Mouse (Mus musculus) spleen, adult 12 weeks (tissue): Measurements from ENCODE around the gene Actg1.
A peak's percentile ranks its signal among the peaks of the same experiment; 100 is the strongest.

Experiments used
- DNase-seq: peaks from one replicate; pipeline ENCODE4 v3.0.0; 2022; ENCODE audit warnings: low spot score

Gene Actg1

GRCm38 (mm10) chr11:120345067-120345681 lies 3.2 kb downstream of the Actg1 start:
- no peak for DNase-seq

GRCm38 (mm10) chr11:120344310-120344920 lies 3.9 kb downstream of the Actg1 start:
- no peak for DNase-seq

GRCm38 (mm10) chr11:120343519-120344309 lies 4.6 kb downstream of the Actg1 start:
- DNase-seq: no peak

- DNase-seq: no peak
Measured at GRCm38 (mm10) chr11:120342656-120343160, 5.6 kb downstream of the Actg1 start.

GRCm38 (mm10) chr11:120341661-120342060 lies 6.7 kb downstream of the Actg1 start:
- DNase-seq: no peak

- DNase-seq: no peak
Measured at GRCm38 (mm10) chr11:120339978-120340513, 8.3 kb downstream of the Actg1 start.

- DNase-seq: no peak
Measured at GRCm38 (mm10) chr11:120338786-120339185, 9.6 kb downstream of the Actg1 start.

GRCm38 (mm10) chr11:120337447-120337846 lies 10.9 kb downstream of the Actg1 start:
- DNase-seq: no peak

GRCm38 (mm10) chr11:120335431-120336021 lies 12.8 kb downstream of the Actg1 start:
- no peak for DNase-seq

- DNase-seq: no peak
Measured at GRCm38 (mm10) chr11:120320156-120320555, 28.2 kb downstream of the Actg1 start.

- no peak for DNase-seq
Measured at GRCm38 (mm10) chr11:120319310-120319709, 29.0 kb downstream of the Actg1 start.

- DNase-seq: no peak
Measured at GRCm38 (mm10) chr11:120317456-120317855, 30.9 kb downstream of the Actg1 start.

GRCm38 (mm10) chr11:120316690-120317254 lies 31.6 kb downstream of the Actg1 start:
- no peak for DNase-seq

GRCm38 (mm10) chr11:120315832-120316689 lies 32.3 kb downstream of the Actg1 start:
- peak; percentile 77 for DNase-seq

- DNase-seq: no peak
Measured at GRCm38 (mm10) chr11:120315416-120315761, 33.0 kb downstream of the Actg1 start.

- no peak for DNase-seq
Measured at GRCm38 (mm10) chr11:120314721-120315415, 33.5 kb downstream of the Actg1 start.

- DNase-seq: no peak
Measured at GRCm38 (mm10) chr11:120313906-120314685, 34.2 kb downstream of the Actg1 start.

GRCm38 (mm10) chr11:120312069-120312468 lies 36.3 kb downstream of the Actg1 start:
- DNase-seq: no peak

- DNase-seq: no peak
Measured at GRCm38 (mm10) chr11:120311561-120311960, 36.8 kb downstream of the Actg1 start.
